Mouse (Mus musculus): ENCODE data around the gene Myom3. TPM values are rescaled to one million over a fixed set of nuclear protein-coding genes. Genes with fewer than 3 reads are reported as not detected.

Gene Myom3
- total and polyA plus RNA-seq, 2 experiments = 0.09 to 0.46 TPM

GRCm38 (mm10) chr4:135818366-135818765 is 58.9 kb downstream of the Myom3 start:
- H3K4me1 ChIP-seq (ENCODE audit: control insufficient read depth, insufficient read depth, low read length) = peaks cover 5% of the 10 kb centered on the region
- H3K36me3 ChIP-seq (ENCODE audit: control insufficient read depth, insufficient read depth, low read length) = no peaks in the 10 kb centered on the region
- 49% methylated on average over 3 of the region's 3 CpGs for WGBS
- TF ChIP-seq POLR2A (IDR thresholded peaks at IDR 0.05; ENCODE audit: extremely low read depth, insufficient read depth, low read length) (no peak), CTCF (IDR thresholded peaks at IDR 0.05; ENCODE audit: low read depth, low read length) (no peak)
- peak; percentile 88 for DNase-seq (ENCODE audit: extremely low read depth, low read depth, low spot score)
- H3K27ac ChIP-seq (replicated peaks; ENCODE audit: insufficient read depth, low read depth, low read length) = peak overlapping the region; percentile 18; the same call in 1 of the 2 replicates
- H3K9ac ChIP-seq (ENCODE audit: low read depth, low read length) = no peak overlapping the region
- H3K4me3 ChIP-seq (ENCODE audit: insufficient read depth, low read depth, low read length) = no peak overlapping the region
- no peaks in the 10 kb centered on the region for H3K27me3 ChIP-seq (ENCODE audit: control insufficient read depth, insufficient read depth, low read length)
- no peaks in the 10 kb centered on the region for H3K79me2 ChIP-seq (ENCODE audit: control insufficient read depth, insufficient read depth, low read length)

- H3K36me3 ChIP-seq (ENCODE audit: control insufficient read depth, insufficient read depth, low read length) = no peaks in the 10 kb centered on the region
- no peaks in the 10 kb centered on the region for H3K27me3 ChIP-seq (ENCODE audit: control insufficient read depth, insufficient read depth, low read length)
- H3K4me1 ChIP-seq (ENCODE audit: control insufficient read depth, insufficient read depth, low read length) = peaks cover 5% of the 10 kb centered on the region
- peak overlapping the region; percentile 23; the same call in 1 of the 2 replicates for H3K27ac ChIP-seq (replicated peaks; ENCODE audit: insufficient read depth, low read depth, low read length)
- H3K9ac ChIP-seq (ENCODE audit: low read depth, low read length) = no peak overlapping the region
- TF ChIP-seq CTCF (IDR thresholded peaks at IDR 0.05; ENCODE audit: low read depth, low read length) (no peak), POLR2A (IDR thresholded peaks at IDR 0.05; ENCODE audit: extremely low read depth, insufficient read depth, low read length) (no peak)
- no peak overlapping the region for H3K4me3 ChIP-seq (ENCODE audit: insufficient read depth, low read depth, low read length)
- peak; percentile 71 for DNase-seq (ENCODE audit: extremely low read depth, low read depth, low spot score)
- no peaks in the 10 kb centered on the region for H3K79me2 ChIP-seq (ENCODE audit: control insufficient read depth, insufficient read depth, low read length)
- WGBS = 65% methylated on average over 17 of the region's 17 CpGs
Observed at GRCm38 (mm10) chr4:135819826-135820526, 60.5 kb downstream of the Myom3 start.

DNA sequence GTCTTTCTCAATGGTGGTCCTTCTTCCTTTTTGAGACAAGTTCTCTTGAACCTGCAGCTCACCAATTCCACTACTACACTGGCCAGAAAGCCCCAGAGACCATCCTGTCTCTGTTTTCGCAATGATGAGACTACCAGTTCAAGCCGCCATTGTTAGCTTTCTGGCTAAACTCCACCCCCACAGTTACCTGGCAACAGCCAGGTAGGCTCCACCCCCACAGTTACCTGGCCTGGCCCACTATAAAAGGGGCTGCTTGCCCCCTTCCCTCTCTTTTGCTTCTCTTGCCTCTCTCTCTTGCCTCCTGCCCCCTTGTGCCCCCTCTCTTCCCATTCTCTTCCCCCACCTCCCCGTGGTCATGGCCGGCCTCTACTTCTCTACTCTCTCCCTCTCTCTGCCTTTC is 62.3 kb downstream of the Myom3 start:
- Histone ChIP-seq H3K79me2 (ENCODE audit: control insufficient read depth, insufficient read depth, low read length) (no peaks in the 10 kb centered on the region), H3K27me3 (ENCODE audit: control insufficient read depth, insufficient read depth, low read length) (no peaks in the 10 kb centered on the region), H3K36me3 (ENCODE audit: control insufficient read depth, insufficient read depth, low read length) (no peaks in the 10 kb centered on the region), H3K27ac (replicated peaks; ENCODE audit: insufficient read depth, low read depth, low read length) (no peak overlapping the region), H3K9ac (ENCODE audit: low read depth, low read length) (no peak overlapping the region), H3K4me1 (ENCODE audit: control insufficient read depth, insufficient read depth, low read length) (peaks cover 5% of the 10 kb centered on the region), H3K4me3 (ENCODE audit: insufficient read depth, low read depth, low read length) (no peak overlapping the region)
- TF ChIP-seq POLR2A (IDR thresholded peaks at IDR 0.05; ENCODE audit: extremely low read depth, insufficient read depth, low read length) (no peak), CTCF (IDR thresholded peaks at IDR 0.05; ENCODE audit: low read depth, low read length) (no peak)
- 97% methylated on average over 4 of the region's 4 CpGs for WGBS
- DNase-seq (ENCODE audit: extremely low read depth, low read depth, low spot score) = no peak

- Histone ChIP-seq H3K4me1 (ENCODE audit: control insufficient read depth, insufficient read depth, low read length) (peaks cover 5% of the 10 kb centered on the region; the same call in 1 of the 2 replicates), H3K9ac (ENCODE audit: low read depth, low read length) (no peak overlapping the region), H3K36me3 (ENCODE audit: control insufficient read depth, insufficient read depth, low read length) (no peaks in the 10 kb centered on the region), H3K4me3 (ENCODE audit: insufficient read depth, low read depth, low read length) (no peak overlapping the region), H3K79me2 (ENCODE audit: control insufficient read depth, insufficient read depth, low read length) (no peaks in the 10 kb centered on the region), H3K27ac (replicated peaks; ENCODE audit: insufficient read depth, low read depth, low read length) (no peak overlapping the region), H3K27me3 (ENCODE audit: control insufficient read depth, insufficient read depth, low read length) (no peaks in the 10 kb centered on the region)
- WGBS = 74% methylated on average over 2 of the region's 2 CpGs
- TF ChIP-seq POLR2A (IDR thresholded peaks at IDR 0.05; ENCODE audit: extremely low read depth, insufficient read depth, low read length) (no peak), CTCF (IDR thresholded peaks at IDR 0.05; ENCODE audit: low read depth, low read length) (peak; percentile 49; the same call in 1 of the 2 replicates)
- DNase-seq (ENCODE audit: extremely low read depth, low read depth, low spot score) = peak; percentile 31
Observed at GRCm38 (mm10) chr4:135823298-135823697, 63.8 kb downstream of the Myom3 start.

DNA sequence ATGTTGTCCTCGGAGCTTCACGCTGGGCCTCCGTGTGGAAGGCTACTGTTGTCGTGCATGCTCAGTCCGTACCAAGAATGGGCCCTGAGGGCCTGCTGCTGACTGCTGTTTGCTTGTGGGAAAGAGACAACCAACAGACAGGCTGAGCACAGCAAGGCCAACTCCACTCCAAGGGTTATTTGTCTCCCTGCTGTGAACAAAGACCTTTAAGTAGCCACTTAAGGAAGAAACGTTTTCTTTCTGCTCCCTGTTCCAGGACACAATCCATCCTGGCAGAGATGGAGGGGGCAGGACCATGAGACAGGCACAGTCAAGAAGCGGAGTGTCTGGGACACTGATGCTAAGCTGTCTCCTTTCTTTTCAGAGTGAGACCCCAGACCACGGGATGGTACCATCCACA is 64.7 kb downstream of the Myom3 start:
- Histone ChIP-seq H3K27me3 (ENCODE audit: control insufficient read depth, insufficient read depth, low read length) (no peaks in the 10 kb centered on the region), H3K79me2 (ENCODE audit: control insufficient read depth, insufficient read depth, low read length) (no peaks in the 10 kb centered on the region), H3K9ac (ENCODE audit: low read depth, low read length) (no peak overlapping the region), H3K36me3 (ENCODE audit: control insufficient read depth, insufficient read depth, low read length) (no peaks in the 10 kb centered on the region), H3K4me3 (ENCODE audit: insufficient read depth, low read depth, low read length) (no peak overlapping the region), H3K27ac (replicated peaks; ENCODE audit: insufficient read depth, low read depth, low read length) (no peak overlapping the region), H3K4me1 (ENCODE audit: control insufficient read depth, insufficient read depth, low read length) (no peaks in the 10 kb centered on the region)
- no peak for DNase-seq (ENCODE audit: extremely low read depth, low read depth, low spot score)
- WGBS = 70% methylated on average over 8 of the region's 8 CpGs
- TF ChIP-seq CTCF (IDR thresholded peaks at IDR 0.05; ENCODE audit: low read depth, low read length) (no peak), POLR2A (IDR thresholded peaks at IDR 0.05; ENCODE audit: extremely low read depth, insufficient read depth, low read length) (no peak)

DNA sequence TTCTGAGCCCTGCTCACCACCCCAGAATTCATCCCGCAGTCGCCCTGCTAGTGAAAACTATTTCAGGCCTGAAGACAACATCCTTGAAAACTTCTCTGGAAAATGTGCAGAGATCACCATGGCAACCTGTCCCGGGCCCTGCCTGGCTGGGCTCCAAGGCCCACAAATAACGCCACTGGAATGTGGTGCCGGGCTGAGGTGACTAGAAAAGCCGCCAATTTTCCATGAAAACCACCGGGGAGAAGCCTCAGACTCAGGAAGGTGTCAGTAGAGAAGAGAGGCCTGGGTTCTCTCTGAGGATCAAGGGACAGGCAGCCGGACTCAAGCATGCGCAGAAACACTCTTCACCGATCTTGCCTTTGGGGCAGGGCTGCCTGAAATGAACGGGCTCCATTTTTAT is 69.0 kb downstream of the Myom3 start:
- peak; percentile 30 for DNase-seq (ENCODE audit: extremely low read depth, low read depth, low spot score)

More for the DNA sequence above, 69.0 kb downstream of the Myom3 start:
- H3K27ac ChIP-seq (replicated peaks; ENCODE audit: insufficient read depth, low read depth, low read length) = no peak overlapping the region; the same call in 1 of the 2 replicates
- WGBS = 35% methylated on average over 11 of the region's 11 CpGs
- H3K27me3 ChIP-seq (ENCODE audit: control insufficient read depth, insufficient read depth, low read length) = no peaks in the 10 kb centered on the region
- H3K9ac ChIP-seq (ENCODE audit: low read depth, low read length) = no peak overlapping the region
- H3K4me3 ChIP-seq (ENCODE audit: insufficient read depth, low read depth, low read length) = no peak overlapping the region
- no peaks in the 10 kb centered on the region for H3K4me1 ChIP-seq (ENCODE audit: control insufficient read depth, insufficient read depth, low read length)
- TF ChIP-seq POLR2A (IDR thresholded peaks at IDR 0.05; ENCODE audit: extremely low read depth, insufficient read depth, low read length) (no peak), CTCF (IDR thresholded peaks at IDR 0.05; ENCODE audit: low read depth, low read length) (no peak)
- H3K36me3 ChIP-seq (ENCODE audit: control insufficient read depth, insufficient read depth, low read length) = no peaks in the 10 kb centered on the region
- no peaks in the 10 kb centered on the region for H3K79me2 ChIP-seq (ENCODE audit: control insufficient read depth, insufficient read depth, low read length)
